Mouse (Mus musculus) lung, postnatal 25 days (tissue): ENCODE results near the gene Tmem235.

ENCODE experiments used
- DNase-seq: peaks from one replicate; pipeline ENCODE4 v3.0.0; 2022; ENCODE audit warnings: low spot score

Tmem235 gene

GRCm38 (mm10) chr11:117865988-117866387, 5.4 kb downstream of the Tmem235 start:
- no peak for DNase-seq

GRCm38 (mm10) chr11:117870688-117871365, 10.3 kb downstream of the Tmem235 start:
- peak; percentile 84 for DNase-seq

- DNase-seq, result no peak
Observed at GRCm38 (mm10) chr11:117871376-117871775, 10.8 kb downstream of the Tmem235 start.

DNA sequence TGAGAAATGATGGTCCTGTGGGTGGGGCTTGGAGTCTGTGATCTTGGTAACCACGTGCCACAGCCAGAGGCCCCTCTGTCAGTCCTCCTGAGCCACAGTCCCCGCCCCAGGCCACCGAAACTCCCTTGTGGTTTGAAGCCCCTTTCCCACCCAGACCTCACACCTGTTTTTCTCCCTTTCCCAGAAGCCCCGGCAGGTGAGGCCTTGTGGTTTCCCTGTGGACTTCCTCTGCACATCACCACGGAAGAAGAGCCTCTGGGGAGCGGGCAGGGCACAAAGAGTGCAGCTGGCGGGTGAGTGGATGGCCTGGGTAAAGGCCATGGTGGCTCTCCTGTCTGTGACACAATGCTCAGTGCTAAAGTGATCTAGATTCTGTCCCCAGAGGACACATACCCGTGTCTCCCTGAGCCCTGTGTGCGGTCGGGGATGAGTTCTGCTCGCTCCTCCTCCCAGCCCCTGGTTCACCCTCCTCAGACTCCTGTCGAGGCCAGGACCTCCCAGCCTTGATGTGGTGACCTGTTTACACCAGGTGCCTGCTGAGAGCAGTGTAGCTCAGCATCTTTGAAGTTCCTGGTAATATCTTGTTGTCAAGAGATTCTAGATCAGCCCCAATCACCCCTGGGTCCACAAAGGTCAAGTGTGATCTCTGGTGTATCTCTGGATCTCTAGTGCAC, 11.5 kb downstream of the Tmem235 start:
- DNase-seq, result peak; percentile 49

- peak; percentile 88 for DNase-seq
Observed at GRCm38 (mm10) chr11:117872861-117873608, 12.5 kb downstream of the Tmem235 start, which contains the start of gene Tha1. TSS of gene Tha1 (minus strand) at chr11:117873481.

GRCm38 (mm10) chr11:117874419-117874818, 13.9 kb downstream of the Tmem235 start:
- no peak for DNase-seq

DNA sequence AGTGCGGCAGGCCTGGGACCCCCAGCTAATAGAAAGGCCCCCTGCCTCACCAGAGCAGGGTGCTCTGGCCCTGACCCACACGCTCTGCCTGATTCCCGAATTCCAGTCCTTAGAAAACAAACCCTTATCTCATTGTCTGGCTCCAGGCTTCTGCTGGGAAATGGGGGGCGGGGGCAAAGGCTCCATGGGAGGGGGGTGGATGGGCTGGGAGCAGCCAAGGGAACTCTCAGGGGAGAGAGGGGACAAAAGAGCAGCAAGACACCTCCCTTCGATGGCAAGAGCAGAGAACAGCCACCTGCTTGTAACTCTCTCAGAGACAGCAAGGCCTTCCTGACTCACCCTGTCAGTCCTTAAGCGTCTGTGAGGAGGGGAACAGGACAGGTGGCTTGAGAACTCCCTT, 15.1 kb downstream of the Tmem235 start:
- DNase-seq, result no peak

GRCm38 (mm10) chr11:117877917-117878745, 17.6 kb downstream of the Tmem235 start:
- DNase-seq, result peak; percentile 41

DNA sequence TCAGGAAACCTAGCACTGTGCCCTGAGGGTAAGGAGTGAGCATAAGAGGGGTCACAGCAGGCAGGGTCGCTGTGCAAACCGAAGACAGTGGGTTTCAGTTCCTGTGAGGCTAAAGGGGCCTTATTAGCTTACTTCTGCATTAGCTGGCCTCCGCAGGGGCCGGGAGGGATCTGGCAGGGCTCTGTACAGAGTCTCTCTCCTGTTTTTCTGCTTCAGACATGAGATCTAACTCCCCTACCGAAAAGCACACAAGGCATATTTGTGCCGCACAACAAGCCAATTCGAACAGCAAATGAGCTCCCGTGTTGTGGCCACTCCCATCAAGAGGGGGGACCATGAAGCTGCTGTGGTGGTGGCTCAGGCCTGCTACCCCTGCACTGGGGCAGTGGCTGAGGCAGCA, 18.3 kb downstream of the Tmem235 start:
- no peak for DNase-seq

- DNase-seq, result no peak
Observed at GRCm38 (mm10) chr11:117879676-117880075, 19.1 kb downstream of the Tmem235 start.

DNA sequence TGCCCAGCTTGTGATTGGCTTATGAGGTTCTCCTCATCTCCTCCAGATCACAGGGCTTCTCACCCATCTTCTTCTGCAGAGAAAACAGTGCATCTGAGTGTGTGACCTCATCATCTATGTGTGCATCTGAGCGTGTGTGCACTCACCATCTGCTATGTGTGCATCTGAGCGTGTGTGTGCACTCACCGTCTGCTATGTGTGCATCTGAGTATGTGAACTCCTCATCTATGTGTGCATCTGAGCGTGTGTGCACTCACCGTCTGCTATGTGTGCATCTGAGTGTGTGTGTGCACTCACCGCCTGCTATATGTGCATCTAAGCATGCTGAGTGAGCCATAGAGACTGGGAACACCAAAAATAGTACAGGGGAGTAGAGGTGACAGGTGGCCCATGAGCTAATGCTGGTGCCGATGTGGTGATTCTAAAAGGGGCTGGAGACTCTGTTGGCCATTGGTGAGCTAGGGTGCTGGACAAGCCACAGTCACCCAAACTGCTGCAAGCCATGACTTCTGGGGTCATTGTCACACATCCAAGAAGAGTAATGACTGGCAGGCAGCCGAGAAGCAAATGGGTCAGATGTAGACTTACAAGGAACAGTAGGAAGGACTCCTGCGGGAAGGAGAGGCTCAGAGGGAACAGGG, 19.9 kb downstream of the Tmem235 start:
- no peak for DNase-seq

DNA sequence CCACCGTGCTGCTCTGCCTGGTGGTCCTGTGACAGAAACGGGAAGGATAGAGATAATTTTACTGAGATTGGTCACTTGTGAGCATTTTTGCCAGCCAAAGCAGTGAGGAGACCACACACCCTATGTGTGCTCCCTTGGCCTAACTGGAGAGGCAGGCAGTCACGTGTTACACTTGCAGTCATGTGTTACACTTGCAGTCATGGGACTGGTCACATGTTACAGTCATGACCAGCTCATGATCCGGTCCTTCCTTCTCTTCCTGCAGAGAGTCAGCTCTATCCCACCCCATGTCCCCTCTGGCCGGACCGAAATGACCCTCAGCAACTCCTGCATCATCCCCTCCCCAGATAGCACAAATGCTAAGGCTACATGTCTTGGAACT, 20.4 kb downstream of the Tmem235 start:
- no peak for DNase-seq

GRCm38 (mm10) chr11:117881787-117882186, 21.2 kb downstream of the Tmem235 start:
- DNase-seq, result peak; percentile 88

DNA sequence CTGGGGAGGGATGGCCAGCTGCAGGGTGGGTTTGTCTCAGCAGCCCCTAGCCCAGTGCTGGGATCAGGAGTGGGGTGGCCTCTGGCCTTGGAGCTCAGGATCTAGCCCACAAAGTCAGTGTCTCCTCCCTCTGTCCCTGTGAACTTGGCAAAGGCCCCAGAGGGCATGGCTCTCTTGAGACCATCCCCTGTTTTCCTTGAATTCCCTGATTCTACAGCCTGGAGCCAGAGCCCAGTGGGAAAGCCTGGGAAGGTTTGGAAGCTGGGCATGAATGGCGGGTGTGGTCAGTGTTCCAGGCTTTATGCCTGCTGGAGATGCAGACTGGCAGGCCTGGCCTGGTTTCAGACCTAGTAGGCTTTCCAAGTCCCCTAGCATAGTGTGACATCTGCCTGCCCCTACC, 21.7 kb downstream of the Tmem235 start:
- peak; percentile 60 for DNase-seq

DNA sequence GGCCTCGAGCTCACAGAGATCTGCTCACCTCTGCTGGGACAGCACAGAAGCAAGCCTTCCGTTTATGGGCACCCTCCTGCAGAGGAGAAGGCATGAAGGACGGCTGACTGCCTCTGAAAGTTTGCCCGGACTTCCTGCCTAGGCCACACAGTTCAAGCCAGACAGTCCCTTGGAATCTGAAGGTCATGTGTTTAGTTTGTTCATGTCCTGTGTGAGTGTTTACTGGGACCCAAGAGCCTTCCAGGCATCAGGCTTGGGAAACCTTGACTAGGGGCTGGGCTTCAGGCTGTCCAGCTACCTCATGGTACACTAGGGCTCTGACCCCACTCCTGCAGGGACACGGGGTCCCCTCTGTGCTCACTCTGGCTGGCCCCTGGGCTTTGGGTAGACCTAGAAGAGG, 25.4 kb downstream of the Tmem235 start:
- peak; percentile 52 for DNase-seq

GRCm38 (mm10) chr11:117888168-117888852, 27.8 kb downstream of the Tmem235 start:
- no peak for DNase-seq

DNA sequence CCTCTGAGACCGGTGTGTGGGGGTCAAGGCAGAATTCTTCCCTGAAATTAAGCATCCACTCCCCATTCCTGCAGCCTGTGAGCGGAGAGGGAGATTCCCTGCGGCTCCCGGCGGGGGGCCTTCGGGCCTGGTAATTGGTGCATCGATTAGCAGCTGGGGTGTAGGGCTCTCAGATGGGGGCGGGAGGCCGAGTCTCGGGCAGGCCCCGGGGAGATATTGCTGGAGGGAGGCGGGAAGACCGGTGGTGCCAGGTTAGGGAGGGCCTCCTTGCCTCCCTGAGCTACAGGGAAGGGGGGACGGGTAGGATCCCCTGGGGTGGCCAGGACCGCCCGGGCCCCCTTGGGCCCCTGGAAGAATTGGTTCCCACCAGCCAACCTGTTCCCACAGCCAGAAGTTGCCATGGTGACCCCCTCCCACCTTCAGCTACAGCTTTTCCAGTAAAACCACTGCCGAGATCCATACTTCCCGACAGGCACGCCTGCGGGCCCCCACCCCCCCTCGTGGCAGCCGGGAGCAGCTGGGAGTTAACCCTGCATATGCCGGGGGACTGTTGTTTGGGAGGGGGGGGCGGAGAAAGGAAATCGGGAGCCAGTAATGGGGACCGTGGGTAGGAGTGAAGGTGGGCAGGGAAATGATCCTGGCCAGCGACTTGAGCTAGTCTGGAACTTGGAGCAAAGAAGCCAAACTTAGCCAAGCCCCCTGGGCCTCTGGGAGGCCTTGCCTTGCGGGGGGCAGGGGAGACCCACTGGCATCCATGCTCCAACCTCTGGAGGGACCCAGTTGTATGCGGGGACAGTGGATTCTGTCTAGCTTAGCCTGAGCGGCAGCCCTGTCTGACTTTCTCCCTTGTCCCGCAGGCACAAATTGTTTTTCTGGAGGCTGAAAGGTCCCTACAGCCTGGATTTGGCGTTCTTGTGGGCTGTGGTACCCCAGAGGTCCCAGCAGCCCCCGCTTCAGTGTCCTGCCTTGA, 28.6 kb downstream of the Tmem235 start:
- DNase-seq, result no peak

GRCm38 (mm10) chr11:117889887-117890340, 29.4 kb downstream of the Tmem235 start:
- DNase-seq, result no peak

DNA sequence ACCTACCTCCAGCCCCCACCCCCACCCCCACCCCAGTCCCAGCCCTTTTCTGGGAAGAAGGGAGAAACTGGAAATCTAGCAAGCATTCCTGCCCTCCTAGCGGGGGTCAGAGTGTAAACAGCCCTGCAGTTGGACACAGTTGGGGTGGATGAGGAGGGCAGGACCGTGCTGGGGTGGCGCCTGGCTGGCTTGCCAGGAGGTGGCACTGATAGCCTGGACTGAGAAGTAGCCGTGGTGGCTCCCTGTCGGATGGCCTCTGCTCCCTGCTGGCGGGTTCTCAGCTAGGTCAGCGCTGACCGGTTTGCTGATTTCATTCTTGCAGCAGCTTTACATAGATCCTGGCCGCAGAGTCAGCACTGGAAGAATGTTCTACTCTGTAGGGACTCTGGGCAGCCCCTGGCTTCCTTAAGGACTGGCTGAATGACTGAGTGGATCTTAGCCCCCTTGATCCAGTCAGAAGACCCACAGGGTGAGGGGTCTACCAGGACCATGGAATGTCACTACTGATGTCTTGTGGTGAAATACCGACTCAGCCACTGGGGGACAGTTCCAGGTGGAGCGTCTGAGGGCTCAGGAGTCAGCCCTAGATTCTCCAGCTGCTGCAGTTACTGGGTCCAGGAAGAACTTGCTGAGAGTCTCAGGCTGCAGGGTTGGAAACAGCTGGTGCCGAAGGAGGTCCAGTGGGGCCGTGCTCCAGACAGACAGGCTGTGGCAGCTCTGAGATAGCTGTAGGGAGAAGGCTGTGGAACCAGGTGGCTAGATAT, 30.1 kb downstream of the Tmem235 start:
- DNase-seq, result no peak
